In genomic region chr9:16599075-16599864, GRCm38 (mm10) we compare ENCODE assay signal across 21 mouse cellular contexts.
DNase-seq lines count a peak whose midpoint lies in the region; ATAC-seq lines count a peak whose summit lies in the region.
"Had no signal": no experiment of that assay in that cellular context is flagged by ENCODE, and none has a peak within 500 bp of the region (broad histone marks: within the 10 kb centered on the region; RNA-seq: fewer than 3 reads in every experiment).

No protein-coding gene starts in this region.

- no peak overlapping the region for H3K4me3 ChIP-seq in hindbrain, embryonic 11.5 days (ENCODE audit: low read depth, low read length)
- H3K4me3 ChIP-seq in hindbrain, embryonic 16.5 days (ENCODE audit: low read length), result no peak overlapping the region
- H3K4me3 ChIP-seq in midbrain, embryonic 11.5 days (ENCODE audit: low read depth, low read length), result no peak overlapping the region
- no peak overlapping the region for H3K4me3 ChIP-seq in midbrain, embryonic 16.5 days (ENCODE audit: low read depth, low read length)
- no peak overlapping the region for H3K4me3 ChIP-seq in forebrain, embryonic 14.5 days (ENCODE audit: low read depth, low read length)
- no peak overlapping the region for H3K4me3 ChIP-seq in midbrain, embryonic 14.5 days (replicated peaks; ENCODE audit: low read depth, low read length)
- H3K4me3 ChIP-seq: heart, embryonic 10.5 days; hindbrain, embryonic 10.5 days; limb, embryonic 10.5 days had no signal

- no peak overlapping the region for H3K27ac ChIP-seq in hindbrain, embryonic 11.5 days (ENCODE audit: low read depth, low read length)
- H3K27ac ChIP-seq in hindbrain, embryonic 16.5 days (ENCODE audit: low read depth, low read length), result no peak overlapping the region
- H3K27ac ChIP-seq in midbrain, embryonic 11.5 days (ENCODE audit: low read depth, low read length), result no peak overlapping the region
- H3K27ac ChIP-seq in midbrain, embryonic 16.5 days (ENCODE audit: low read length), result no peak overlapping the region
- H3K27ac ChIP-seq in forebrain, embryonic 14.5 days (ENCODE audit: low read depth, low read length), result no peak overlapping the region
- H3K27ac ChIP-seq in midbrain, embryonic 14.5 days (replicated peaks; ENCODE audit: low read depth, low read length), result no peak overlapping the region
- H3K27ac ChIP-seq: heart, embryonic 10.5 days; hindbrain, embryonic 10.5 days; limb, embryonic 10.5 days; stomach, postnatal 0 days had no signal

- H3K36me3 ChIP-seq in hindbrain, embryonic 11.5 days (ENCODE audit: control insufficient read depth, insufficient read depth, low read length), result no peaks in the 10 kb centered on the region
- no peaks in the 10 kb centered on the region for H3K36me3 ChIP-seq in hindbrain, embryonic 16.5 days (ENCODE audit: control insufficient read depth, insufficient read depth, low read length)
- no peaks in the 10 kb centered on the region for H3K36me3 ChIP-seq in midbrain, embryonic 11.5 days (ENCODE audit: control insufficient read depth, insufficient read depth, low read length)
- no peaks in the 10 kb centered on the region for H3K36me3 ChIP-seq in midbrain, embryonic 16.5 days (ENCODE audit: control insufficient read depth, insufficient read depth, low read length)
- no peaks in the 10 kb centered on the region for H3K36me3 ChIP-seq in forebrain, embryonic 14.5 days (ENCODE audit: control insufficient read depth, insufficient read depth, low read length)
- H3K36me3 ChIP-seq in midbrain, embryonic 14.5 days (ENCODE audit: control insufficient read depth, insufficient read depth, low read length), result no peaks in the 10 kb centered on the region
- H3K36me3 ChIP-seq: heart, embryonic 10.5 days; hindbrain, embryonic 10.5 days; limb, embryonic 10.5 days had no signal

- peak; percentile 11 for DNase-seq in hindbrain, embryonic 11.5 days (ENCODE audit: low spot score)
- DNase-seq in midbrain, embryonic 11.5 days (ENCODE audit: low spot score, missing footprints), result peak; percentile 86
- peak; percentile 30 for DNase-seq in forebrain, embryonic 14.5 days (ENCODE audit: low spot score)
- peak; percentile 27 for DNase-seq in midbrain, embryonic 14.5 days
- no peak for DNase-seq in MN1 (ENCODE audit: low spot score)
- no peak for DNase-seq in adrenal gland, postnatal 25 days
- DNase-seq: adrenal gland, postnatal 10 days; cerebellum, adult 2 months; cerebellum, postnatal 36 days; kidney, postnatal 4 days; liver, postnatal 0 days; right cerebral cortex, postnatal 4 days had no signal

- no peak overlapping the region for H3K9ac ChIP-seq in hindbrain, embryonic 11.5 days (ENCODE audit: low read depth, low read length)
- no peak overlapping the region for H3K9ac ChIP-seq in hindbrain, embryonic 16.5 days (ENCODE audit: low read depth, low read length)
- H3K9ac ChIP-seq in midbrain, embryonic 11.5 days (ENCODE audit: low read length), result no peak overlapping the region
- no peak overlapping the region for H3K9ac ChIP-seq in midbrain, embryonic 16.5 days (ENCODE audit: low read depth, low read length)
- no peak overlapping the region for H3K9ac ChIP-seq in forebrain, embryonic 14.5 days (ENCODE audit: low read length)
- no peak overlapping the region for H3K9ac ChIP-seq in midbrain, embryonic 14.5 days (replicated peaks; ENCODE audit: low read length)
- H3K9ac ChIP-seq: liver, postnatal 0 days had no signal

- no peaks in the 10 kb centered on the region for H3K9me3 ChIP-seq in hindbrain, embryonic 11.5 days (ENCODE audit: control insufficient read depth, low read length)
- H3K9me3 ChIP-seq in hindbrain, embryonic 16.5 days (ENCODE audit: control insufficient read depth, low read length), result no peaks in the 10 kb centered on the region
- no peaks in the 10 kb centered on the region for H3K9me3 ChIP-seq in midbrain, embryonic 11.5 days (ENCODE audit: control insufficient read depth, low read length)
- no peaks in the 10 kb centered on the region for H3K9me3 ChIP-seq in midbrain, embryonic 16.5 days (replicated peaks; ENCODE audit: control insufficient read depth, low read length, poor library complexity, severe bottlenecking)
- H3K9me3 ChIP-seq in forebrain, embryonic 14.5 days (replicated peaks; ENCODE audit: control insufficient read depth, low read length), result no peaks in the 10 kb centered on the region
- H3K9me3 ChIP-seq in midbrain, embryonic 14.5 days (ENCODE audit: control insufficient read depth, low read length), result no peaks in the 10 kb centered on the region
- H3K9me3 ChIP-seq: heart, embryonic 10.5 days; hindbrain, embryonic 10.5 days; limb, embryonic 10.5 days had no signal

- no peaks in the 10 kb centered on the region for H3K27me3 ChIP-seq in hindbrain, embryonic 11.5 days (ENCODE audit: control insufficient read depth, insufficient read depth, low read length)
- H3K27me3 ChIP-seq in hindbrain, embryonic 16.5 days (replicated peaks; ENCODE audit: control insufficient read depth, insufficient read depth, low read length), result no peaks in the 10 kb centered on the region
- no peaks in the 10 kb centered on the region for H3K27me3 ChIP-seq in midbrain, embryonic 11.5 days (ENCODE audit: control insufficient read depth, insufficient read depth, low read length)
- H3K27me3 ChIP-seq in midbrain, embryonic 16.5 days (ENCODE audit: control insufficient read depth, insufficient read depth, low read depth, low read length), result no peaks in the 10 kb centered on the region
- H3K27me3 ChIP-seq in forebrain, embryonic 14.5 days (replicated peaks; ENCODE audit: control insufficient read depth, insufficient read depth, low read length), result no peaks in the 10 kb centered on the region
- H3K27me3 ChIP-seq in midbrain, embryonic 14.5 days (ENCODE audit: control insufficient read depth, insufficient read depth, low read length), result no peaks in the 10 kb centered on the region
- H3K27me3 ChIP-seq: Patski had no signal

- peaks cover 2% of the 10 kb centered on the region; the same call in 1 of the 2 replicates for H3K4me1 ChIP-seq in hindbrain, embryonic 11.5 days (replicated peaks; ENCODE audit: control insufficient read depth, insufficient read depth, low read length)
- H3K4me1 ChIP-seq in hindbrain, embryonic 16.5 days (ENCODE audit: control insufficient read depth, insufficient read depth, low read depth, low read length), result no peaks in the 10 kb centered on the region
- H3K4me1 ChIP-seq in midbrain, embryonic 11.5 days (ENCODE audit: control insufficient read depth, insufficient read depth, low read length), result peaks cover 7% of the 10 kb centered on the region
- H3K4me1 ChIP-seq in midbrain, embryonic 16.5 days (ENCODE audit: control insufficient read depth, insufficient read depth, low read length), result peaks cover 5% of the 10 kb centered on the region; the same call in 1 of the 2 replicates
- H3K4me1 ChIP-seq in forebrain, embryonic 14.5 days (ENCODE audit: control insufficient read depth, insufficient read depth, low read length), result 0 out of 2 replicates have a peak, but pooled peaks cover 5% of the 10 kb centered on the region
- H3K4me1 ChIP-seq in midbrain, embryonic 14.5 days (ENCODE audit: control insufficient read depth, insufficient read depth, low read length), result 0 out of 2 replicates have a peak, but pooled peaks cover 4% of the 10 kb centered on the region
- H3K4me1 ChIP-seq: heart, embryonic 10.5 days; limb, embryonic 10.5 days had no signal

- ATAC-seq in hindbrain, embryonic 11.5 days (ENCODE audit: low FRiP score), result peak; percentile 68
- no peak for ATAC-seq in hindbrain, embryonic 16.5 days
- ATAC-seq in midbrain, embryonic 11.5 days (ENCODE audit: low FRiP score), result peak; percentile 84
- ATAC-seq in midbrain, embryonic 16.5 days, result no peak; the same call in 1 of the 2 replicates
- peak; percentile 67 for ATAC-seq in forebrain, embryonic 14.5 days
- ATAC-seq in midbrain, embryonic 14.5 days (ENCODE audit: low FRiP score, low TSS enrichment), result peak; percentile 57; the same call in 1 of the 2 replicates
- ATAC-seq: activated CD4-positive, CD25-positive, alpha-beta regulatory T cell, adult 4 months; intestine, embryonic 16.5 days; liver, postnatal 0 days; Patski had no signal

- 41% methylated on average over 2 of the region's 2 CpGs for WGBS in hindbrain, embryonic 11.5 days
- WGBS in hindbrain, embryonic 16.5 days, result 24% methylated on average over 2 of the region's 2 CpGs
- WGBS in midbrain, embryonic 11.5 days, result 30% methylated on average over 2 of the region's 2 CpGs
- 28% methylated on average over 2 of the region's 2 CpGs for WGBS in midbrain, embryonic 16.5 days
- WGBS in forebrain, embryonic 14.5 days, result 17% methylated on average over 2 of the region's 2 CpGs
- WGBS in midbrain, embryonic 14.5 days, result 14% methylated on average over 2 of the region's 2 CpGs

- H3K4me2 ChIP-seq in hindbrain, embryonic 11.5 days (replicated peaks; ENCODE audit: low read depth, low read length), result no peak overlapping the region
- no peak overlapping the region for H3K4me2 ChIP-seq in hindbrain, embryonic 16.5 days (ENCODE audit: low read length)
- H3K4me2 ChIP-seq in midbrain, embryonic 11.5 days, result no peak overlapping the region
- H3K4me2 ChIP-seq in midbrain, embryonic 16.5 days (ENCODE audit: low read length), result no peak overlapping the region
- no peak overlapping the region for H3K4me2 ChIP-seq in forebrain, embryonic 14.5 days (ENCODE audit: low read length)
- no peak overlapping the region for H3K4me2 ChIP-seq in midbrain, embryonic 14.5 days (ENCODE audit: low read length)

Comparison
In these comparisons a context has a peak if more than half of its experiments do, and no peak if none do; other contexts are left out.
1. ATAC-seq: peak in hindbrain, embryonic 11.5 days (single experiment), midbrain, embryonic 11.5 days (single experiment), forebrain, embryonic 14.5 days (single experiment) and midbrain, embryonic 14.5 days (single experiment); none in hindbrain, embryonic 16.5 days (single experiment) and midbrain, embryonic 16.5 days (single experiment).
2. DNase-seq: peak in hindbrain, embryonic 11.5 days (single experiment), midbrain, embryonic 11.5 days (single experiment), forebrain, embryonic 14.5 days (single experiment) and midbrain, embryonic 14.5 days (single experiment); none in MN1 (single experiment) and adrenal gland, postnatal 25 days (single experiment).